Mouse (Mus musculus) cerebellum, adult 2 months (tissue): Measurements from ENCODE around the gene Gm11937.

Experiments used
- CTCF ChIP-seq: fragments of 200-500 bp; IDR thresholded peaks from 2 replicates; pipeline ENCODE4 v1.5.1; 2011; ENCODE audit warnings: low read depth, mild to moderate bottlenecking, control low read depth, low read length, moderate library complexity, borderline replicate concordance; ENCODE audit not compliant: insufficient read depth
- POLR2A ChIP-seq: fragments of 200-500 bp; IDR thresholded peaks from 2 replicates; pipeline ENCODE4 v1.6.1; 2011; ENCODE audit warnings: low read length, control low read depth, borderline replicate concordance; ENCODE audit not compliant: insufficient read depth

- no peak for TF ChIP-seq CTCF
- no peak for TF ChIP-seq POLR2A
Observed at GRCm38 (mm10) chr11:99585096-99585495, 24.9 kb downstream of the Gm11937 start.
